Mouse (Mus musculus): ENCODE results near the gene Faf1.

The Faf1 gene

DNA sequence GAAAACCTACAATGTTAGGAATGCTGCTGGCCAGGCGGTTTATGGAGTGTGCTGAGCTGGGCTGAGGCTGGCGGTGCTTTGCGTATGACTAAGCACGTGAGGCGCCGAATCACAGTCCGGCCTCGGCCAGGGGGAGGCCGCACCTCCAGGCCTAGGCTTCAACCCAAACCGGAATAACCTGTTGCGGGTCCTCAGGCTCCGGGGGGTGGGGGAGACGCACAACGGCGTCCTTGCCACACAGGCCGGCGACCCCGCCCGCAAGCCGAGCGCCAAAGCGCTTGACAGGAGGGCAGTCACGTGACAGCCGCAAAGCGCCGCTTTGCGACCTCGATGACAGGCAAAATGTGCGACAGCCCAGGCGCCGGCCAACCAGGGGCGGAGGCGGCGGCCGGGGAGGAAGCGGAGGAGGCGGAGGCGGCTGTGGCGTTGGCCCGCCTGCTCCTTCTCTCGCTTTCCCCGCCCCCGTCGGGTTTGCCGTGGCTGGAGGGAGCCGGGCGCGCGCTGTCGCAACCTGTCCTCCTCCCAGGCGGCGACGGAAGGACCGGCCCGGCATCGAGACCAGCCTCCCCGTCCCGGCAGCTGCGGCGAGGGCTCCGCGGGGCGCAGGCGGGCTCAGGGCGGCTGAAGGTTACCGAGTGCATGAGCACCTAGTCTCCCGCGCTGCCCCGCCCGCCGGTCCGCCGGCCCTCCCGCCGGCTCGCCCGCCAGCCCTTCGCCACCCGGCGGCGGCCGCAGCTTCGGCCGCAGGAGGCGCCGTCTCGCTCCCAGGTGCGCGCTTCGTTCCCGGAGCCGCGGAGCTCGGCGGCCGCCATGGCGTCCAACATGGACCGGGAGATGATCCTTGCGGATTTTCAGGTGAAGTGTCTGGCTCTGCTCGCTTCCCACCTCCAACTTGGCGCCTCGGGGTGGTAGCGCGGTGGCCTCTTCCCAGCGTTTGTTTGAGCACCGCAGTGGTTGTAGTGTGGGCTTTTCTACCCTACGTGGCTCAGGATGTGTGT, at the start of gene Faf1:
Gene Faf1, plus strand, starts transcription at position 371 of the 998 bp plus-strand sequence.
- peak; percentile 98 for DNase-seq

DNA sequence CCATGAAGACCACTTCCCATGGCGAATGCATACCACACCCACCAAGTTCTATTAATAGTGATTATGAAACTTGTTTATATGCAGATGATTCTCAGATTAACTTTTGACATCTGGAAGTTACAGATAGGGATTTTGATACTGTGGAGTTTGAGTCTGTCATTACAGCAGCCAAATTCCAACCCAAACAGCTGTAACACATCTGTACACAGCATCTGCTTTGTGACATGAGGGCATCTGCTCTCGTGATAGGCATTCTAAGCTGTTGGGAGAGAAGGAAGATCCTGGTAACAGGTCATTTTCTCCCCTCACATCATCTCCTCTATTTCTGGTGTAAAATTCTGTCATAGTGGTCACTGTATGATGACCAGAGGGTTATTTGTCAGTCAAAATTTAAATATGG, 46.2 kb upstream of the Faf1 start:
- DNase-seq: peak; percentile 49

DNA sequence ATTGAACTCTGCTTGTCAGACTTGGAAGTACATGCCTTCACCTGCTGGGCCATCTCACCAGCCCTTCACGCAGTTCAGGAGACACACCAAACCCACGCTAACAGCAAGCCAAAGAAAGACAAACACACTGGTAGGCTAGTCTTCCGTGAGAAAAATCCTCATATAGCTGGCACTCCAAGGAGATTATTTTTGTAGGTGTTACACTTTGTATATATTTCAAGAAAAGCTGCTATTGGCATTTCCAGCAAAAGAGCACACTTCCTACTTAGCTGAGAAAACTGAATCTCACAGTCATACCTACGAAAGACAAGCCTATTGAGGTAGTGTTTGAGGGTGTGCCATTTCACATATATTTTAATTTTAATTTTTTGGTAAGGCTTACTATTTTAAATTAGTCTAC, 45.4 kb upstream of the Faf1 start:
- no peak for DNase-seq

DNA sequence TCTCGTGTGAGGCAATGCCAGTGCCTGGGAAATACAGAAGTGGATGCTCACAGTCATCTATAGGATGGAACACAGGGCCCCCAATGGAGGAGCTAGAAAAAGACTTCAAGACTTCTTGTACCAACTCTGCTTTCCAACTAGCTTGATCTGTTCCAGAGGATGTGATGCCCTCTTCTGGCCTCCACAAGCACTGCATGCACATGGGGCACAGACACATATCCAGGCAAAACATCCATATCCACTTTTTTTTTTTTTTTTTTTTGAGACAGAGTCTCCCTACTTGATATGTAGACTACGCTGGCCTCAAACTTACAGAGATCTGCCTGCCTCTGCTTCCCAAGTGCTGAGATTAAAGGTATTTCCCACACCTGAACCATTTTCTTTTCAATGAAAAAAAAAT, 41.4 kb upstream of the Faf1 start:
- peak; percentile 31 for DNase-seq

DNA sequence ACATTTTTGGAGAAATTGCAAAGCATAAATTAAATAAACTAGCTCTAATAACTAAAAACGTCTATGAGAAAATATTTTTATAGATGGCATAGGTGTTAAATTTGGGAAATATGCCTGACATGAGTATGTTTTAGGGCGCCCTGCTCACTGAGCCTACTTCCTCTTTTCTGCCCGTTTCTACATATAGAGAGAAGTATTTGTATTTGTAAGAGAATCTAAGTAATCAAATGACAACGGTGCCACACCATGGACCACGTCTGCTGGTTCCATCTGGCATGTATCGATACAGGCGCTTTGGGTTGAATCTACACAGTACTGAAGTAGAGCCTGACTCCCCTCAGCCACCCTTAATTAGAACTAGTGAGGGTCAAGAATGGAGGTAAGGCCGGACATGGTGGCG, 37.0 kb upstream of the Faf1 start:
- DNase-seq: no peak

DNA sequence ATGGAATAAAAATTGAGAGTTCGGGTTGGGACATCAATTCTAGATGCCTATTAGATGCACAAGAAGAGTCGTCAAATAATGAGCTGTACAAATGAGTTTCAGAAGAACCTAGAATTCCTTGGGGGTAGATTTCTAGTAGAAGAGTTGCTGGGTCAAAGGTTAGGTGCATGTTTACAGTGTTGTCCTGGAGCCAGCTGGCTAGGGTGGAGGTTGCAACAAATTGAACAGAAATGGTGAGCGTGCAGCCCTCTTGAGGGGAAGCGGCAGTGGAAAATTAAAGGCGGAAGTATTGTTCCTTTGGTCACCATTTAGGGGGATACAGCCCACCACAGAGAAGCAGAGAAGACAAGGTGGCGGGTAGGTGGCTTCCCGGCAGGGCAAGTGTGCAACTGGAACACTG, 36.2 kb upstream of the Faf1 start:
- DNase-seq: peak; percentile 47

DNA sequence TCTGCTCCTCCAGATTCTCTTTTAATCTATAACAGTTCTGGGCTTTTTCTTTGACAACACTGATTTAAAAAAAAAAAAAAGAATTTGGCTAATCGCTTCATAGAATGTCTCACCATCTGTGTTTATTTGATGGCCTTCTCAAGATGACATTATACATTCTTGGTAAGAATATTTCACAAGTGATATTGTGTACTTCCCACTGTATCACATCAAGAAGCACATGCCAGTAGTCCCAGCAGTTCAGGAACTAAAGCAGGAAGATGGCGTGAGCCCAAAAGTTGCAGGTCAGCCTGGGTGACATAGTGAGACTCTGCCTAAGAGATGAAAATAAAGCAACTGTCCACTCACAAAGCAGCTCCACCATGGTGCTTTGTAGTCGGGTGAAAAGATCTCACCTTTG, 34.9 kb upstream of the Faf1 start:
- DNase-seq: peak; percentile 73

DNA sequence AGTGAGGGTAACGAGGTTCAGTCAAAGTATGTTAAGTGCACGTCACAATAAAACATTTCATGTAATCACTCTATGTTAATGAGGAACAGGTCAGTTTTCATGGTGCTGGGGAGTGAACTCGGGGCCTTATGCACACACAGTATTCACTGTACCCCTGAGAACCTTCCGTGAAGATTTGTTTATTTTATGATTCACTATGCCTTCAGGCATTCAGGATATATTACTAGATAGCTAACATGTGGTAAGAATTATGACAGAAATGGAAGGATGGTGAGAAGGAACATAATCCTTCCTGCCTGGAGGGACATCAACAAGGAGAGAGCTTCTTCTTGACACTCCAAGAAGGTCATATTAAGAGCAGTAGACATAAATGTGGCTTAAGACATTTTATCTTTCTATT, 29.1 kb upstream of the Faf1 start:
- no peak for DNase-seq

DNA sequence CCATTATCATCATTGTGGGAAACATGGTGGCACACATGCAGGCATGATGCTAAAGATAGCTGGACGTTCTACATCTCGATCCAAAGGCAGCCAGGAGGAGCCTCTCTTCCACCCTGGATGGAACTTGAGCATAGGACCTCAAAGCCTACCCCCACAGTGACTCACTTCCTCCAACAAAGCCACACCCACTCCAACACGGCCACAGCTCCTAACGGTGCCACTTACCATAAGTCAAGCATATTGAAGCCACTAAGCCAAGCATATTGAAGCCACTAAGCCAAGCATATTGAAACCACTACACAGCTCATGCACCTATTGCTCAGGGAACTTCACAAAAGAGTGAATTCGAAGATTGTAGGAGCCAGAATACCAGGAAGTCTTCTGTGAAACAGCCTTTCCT, 27.1 kb upstream of the Faf1 start:
- DNase-seq: no peak

DNA sequence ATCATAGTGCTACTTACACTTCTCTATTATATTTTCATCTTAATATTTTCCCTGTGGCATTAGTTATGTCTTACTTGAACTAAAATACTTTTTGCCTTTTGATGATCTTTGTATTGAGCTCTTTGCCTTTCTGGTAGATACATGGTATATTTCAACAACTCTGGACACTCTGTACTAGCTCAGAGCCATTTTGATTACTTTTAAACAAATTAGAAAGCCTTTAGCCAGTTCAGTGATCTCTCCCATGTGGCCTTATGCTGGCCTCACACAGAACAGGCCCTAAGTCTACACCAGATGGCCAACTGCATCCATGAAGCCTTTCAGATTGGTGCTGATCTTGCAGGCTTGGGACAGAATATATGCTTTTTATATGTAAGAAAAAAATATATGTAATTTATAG, 23.1 kb upstream of the Faf1 start:
- no peak for DNase-seq

DNA sequence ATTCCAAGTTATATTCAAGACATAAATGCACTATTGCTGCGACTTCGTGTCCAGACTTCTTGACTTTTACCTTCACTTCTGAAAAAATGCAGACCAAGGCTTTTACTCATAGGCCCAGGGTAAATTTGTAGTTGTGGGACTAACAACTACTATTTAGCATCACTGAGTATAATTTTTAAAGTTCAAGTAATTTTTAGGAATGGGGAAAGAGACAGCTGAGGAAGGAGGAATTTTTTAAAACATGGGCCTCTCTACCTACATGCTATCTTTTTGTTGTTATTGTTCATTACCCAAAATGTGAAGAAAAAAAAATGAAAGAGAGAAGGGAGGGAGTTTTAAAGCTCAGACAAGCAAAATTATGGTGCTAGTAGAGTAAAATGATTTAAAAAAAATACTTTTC, 21.7 kb upstream of the Faf1 start:
- no peak for DNase-seq

DNA sequence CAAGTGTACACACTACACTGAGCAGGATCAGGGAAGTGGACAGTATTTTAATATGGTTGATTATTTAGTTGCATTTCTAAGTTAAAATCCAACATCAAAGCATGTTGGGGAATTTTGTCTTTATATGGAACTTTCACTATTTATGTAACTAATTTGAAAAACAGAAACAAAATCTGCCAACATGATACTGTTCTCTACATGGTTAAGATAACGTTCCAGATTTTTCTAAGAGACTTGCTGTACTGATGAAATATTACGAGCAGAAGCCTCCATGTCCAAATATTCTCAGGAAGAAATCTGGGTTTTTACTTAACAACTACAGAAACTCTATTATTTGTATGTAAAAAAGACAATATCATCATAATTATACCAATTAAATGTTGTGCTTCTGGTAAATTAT, 20.6 kb upstream of the Faf1 start:
- no peak for DNase-seq

DNA sequence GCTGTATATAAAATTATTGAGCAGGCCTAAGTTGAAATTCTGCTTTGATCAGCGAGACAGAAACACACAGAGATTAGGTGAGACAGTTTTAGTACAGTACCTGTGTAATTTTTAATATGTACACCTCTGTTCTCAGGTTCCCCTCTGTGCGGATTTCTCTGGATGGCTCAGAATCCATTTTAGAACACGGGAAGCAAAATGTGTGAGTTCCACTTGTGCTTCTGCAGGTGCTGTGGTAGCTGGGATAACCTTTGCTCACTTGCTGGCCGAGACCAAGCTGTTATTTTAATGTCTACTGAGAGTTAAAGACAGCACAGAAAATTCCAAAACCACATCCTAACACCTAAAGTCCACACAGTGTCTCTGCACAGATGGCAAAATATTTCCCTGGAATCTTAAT, 20.1 kb upstream of the Faf1 start:
- DNase-seq: no peak

DNA sequence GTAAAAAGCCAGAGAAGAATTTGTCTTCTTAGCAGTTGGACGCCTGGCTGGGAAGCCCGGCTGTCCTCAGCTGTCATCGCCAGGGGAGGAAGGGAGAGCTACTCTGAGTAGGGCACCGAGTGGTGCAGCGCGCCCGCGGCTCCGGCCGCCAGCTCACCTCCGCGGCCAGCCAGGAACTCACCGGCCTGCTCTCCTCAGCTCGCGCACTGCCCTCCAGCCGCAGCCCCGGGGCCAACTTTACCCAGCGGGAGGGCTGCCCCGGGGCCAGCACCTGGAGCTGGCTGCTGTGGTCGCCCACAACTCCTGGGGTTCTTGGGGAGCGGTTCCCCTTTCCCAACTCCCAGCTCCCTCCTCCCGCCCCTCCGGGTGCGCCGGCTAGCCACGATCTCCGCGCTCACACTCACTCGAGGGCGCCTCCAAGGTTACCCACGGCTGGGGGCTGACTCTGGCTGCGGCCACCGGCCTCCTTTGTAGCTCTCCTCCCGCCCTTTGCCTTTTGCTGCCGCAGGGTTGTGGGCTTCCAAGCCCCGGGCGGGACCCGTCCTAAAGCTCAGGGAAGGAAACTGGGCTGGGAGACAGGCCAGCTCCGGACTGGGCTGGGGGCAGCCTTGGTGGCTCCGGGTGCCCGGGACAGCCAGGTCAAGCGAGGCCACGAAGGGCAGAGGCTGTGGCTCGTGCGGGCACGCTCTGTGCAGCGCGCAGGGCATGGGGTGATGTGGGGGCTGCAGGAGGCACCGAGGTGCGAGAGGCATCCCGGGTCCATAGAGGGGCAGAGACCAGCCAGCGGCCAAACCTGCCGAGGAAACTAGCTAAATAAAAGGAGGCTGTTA, 19.2 kb upstream of the Faf1 start:
- peak; percentile 23 for DNase-seq

DNA sequence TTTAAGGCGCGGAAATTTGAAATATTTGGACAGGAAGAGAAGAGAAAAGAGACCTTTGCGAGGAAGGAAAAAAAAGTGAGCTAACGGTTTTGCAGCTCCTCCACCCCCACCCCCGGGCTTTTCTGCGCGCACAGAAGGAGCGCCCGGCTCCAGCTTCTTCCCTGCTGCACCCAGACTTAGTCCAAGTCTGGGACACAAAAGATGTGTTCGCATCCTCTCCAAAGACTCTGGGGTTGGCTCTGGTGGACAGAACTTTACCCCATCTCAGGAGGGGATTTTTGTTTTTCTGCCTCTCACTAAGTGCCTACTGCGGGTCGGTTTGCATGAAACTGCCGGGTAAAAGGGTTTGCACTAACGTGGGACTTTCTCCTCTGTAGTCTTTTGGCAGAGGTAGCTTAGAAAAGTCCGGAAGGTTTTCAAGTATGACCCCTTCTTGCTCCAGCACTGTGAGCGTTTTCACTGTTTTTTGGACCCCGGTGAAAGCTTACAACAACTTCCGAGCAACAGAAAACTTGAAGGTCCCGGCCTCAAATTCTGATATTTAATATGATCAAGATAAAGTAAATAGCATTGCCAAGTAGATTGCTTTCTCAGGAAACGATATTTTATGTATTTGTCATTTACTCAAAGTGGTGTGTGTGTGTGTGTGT, 18.4 kb upstream of the Faf1 start:
- DNase-seq: no peak

DNA sequence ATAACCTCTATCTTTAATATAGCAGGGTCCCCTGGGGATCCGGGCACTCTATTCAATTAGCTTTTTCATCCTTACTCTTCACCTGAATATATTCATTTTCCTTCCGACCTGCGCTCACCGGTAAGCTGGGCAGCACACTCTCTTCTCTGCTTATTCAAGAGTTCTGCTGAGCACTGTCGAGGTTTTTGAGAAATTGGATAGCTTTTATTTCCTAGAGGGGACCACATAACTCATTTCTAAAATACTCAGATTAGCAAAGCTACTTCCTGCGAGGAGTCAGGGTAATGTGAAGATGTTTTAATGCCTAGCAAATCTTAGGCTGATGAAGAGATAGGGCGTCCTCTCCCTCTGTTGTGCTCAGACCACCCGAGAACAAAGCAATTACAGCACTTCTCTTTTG, 17.6 kb upstream of the Faf1 start:
- DNase-seq: no peak

DNA sequence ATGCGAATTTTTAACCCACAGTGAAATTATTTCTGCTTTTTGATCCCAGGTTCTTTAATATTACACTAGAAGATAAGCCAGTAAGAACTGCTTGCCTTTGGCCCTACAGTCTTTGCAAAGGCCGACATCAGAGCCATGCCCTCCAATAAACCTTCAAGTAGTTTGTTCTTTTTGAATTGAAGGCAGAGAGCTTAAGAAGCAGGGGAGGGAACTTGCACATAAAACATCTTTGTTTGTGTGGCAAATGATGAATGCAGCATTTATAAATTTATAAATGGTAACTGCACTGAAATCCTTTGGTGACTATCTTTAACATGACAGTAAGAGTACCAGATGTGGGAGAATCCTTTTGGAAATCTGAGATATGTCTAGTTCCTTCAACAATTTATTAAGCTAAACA, 16.8 kb upstream of the Faf1 start:
- DNase-seq: no peak

DNA sequence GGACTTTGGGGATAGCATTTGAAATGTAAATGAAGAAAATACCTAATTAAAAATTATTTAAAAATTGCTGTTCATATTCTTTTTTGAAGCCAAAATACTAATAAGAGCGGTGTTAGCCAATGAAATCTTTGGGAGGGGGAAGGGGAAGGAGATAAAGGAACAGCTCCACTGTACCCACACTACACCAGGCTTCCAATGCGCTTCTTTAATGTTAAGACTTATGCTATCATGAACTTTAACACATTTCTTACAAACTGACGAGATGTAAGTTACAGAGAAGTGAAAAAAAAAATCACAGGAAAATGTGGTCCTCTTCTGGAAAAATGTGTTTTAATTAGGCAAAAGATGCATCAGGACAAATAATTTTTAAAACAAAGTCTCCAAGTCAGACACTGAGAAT, 15.8 kb upstream of the Faf1 start:
- no peak for DNase-seq

DNA sequence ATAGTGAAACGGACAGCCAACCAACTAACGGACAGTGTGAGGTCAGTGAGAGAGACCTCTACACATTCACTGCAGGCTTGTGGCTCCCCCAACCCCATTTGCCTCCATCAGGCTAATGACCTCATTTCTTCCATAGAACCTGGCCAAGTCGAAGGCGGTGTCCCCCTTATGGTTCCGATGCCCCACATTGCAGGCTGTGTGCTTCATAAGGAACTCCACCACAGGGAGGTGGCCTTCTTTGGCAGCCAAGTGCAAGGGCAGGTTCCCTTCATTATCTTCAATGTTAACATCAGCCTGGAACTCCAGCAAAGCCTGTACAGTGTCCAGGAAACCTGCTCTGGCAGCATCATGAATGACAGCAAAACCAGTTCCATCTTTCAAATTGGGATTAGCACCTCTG, 15.2 kb upstream of the Faf1 start:
- no peak for DNase-seq

DNA sequence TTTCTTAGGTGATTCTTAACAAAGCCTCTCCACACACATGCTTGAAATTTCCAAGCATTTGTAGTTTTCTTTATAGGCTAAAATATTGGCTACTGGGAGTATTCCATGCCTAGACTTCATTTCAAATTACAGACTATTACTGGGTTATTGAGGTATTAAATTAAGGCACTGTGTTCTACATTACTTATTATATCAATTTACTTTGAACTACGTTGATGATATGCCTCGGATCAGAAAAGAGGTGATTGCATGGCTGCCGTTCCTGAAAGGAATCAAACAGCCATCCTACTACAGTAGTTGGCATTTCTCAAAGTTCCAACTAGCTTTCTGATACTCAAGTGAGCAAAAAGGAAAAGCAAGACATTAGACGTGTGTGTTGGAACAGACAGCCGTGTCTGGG, 14.1 kb upstream of the Faf1 start:
- DNase-seq: no peak

DNA sequence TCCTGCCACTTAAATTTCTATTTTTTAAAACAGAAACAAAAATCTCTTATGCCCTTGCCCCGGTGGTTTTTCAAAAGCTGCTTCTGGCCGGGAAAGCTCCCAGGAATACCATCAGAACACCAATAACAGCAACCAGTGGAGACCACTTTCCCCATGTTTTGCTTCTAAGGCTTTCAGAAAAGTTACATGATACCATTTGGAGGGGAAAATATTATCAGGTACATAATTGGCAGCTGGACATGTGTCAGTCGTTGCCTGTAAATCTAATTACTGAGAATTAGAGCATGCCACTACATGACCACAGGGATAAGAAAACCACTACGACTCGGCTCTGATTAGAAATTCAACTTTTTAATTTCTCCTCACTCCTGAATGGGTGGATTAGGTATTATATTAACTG, 12.3 kb upstream of the Faf1 start:
- DNase-seq: no peak

DNA sequence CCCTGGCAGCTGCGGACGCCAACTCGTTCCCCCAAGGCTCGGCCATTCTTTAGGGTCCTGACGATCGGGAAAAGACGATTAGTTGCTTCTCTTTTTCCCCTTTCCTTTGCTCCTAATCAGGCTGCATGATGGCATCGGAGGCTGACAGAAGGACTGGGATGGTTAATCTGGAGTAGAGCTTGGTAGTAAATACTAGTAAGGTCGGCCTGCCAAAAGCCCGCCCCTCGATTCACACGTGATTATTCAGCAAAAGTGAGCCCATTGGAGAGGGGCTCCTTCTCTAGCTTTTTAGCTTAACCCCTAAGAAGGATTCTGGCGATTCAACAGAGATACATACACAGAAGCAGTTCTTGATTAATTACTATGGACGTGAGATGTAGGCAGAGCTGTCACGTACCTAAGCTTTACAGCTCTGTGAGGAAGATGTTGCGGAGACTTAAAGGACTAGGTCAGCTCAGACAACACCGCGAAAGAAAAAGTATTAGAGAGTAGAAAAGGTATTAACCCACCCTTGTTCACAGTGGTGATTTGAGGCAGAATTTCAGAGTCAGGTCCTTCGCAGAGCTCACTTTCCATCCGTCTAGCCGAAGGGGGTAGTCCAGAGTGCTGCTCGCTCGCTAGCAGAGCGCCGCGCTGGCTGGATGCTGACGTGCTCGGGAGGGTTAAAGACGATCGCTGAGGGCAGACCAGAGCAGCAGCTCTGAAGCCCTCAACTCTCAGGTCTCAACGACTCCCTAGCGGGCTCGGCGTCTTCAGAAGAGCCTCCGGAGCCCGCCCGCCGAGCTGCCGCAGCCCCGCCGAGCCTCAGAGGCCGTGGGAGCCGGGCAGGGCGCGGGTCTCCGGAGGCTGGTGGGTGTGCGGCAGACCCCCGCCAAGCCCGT, 11.0 kb upstream of the Faf1 start:
- peak; percentile 88 for DNase-seq
